ENCODE assay signal across 8 mouse cellular contexts in the genomic region with DNA sequence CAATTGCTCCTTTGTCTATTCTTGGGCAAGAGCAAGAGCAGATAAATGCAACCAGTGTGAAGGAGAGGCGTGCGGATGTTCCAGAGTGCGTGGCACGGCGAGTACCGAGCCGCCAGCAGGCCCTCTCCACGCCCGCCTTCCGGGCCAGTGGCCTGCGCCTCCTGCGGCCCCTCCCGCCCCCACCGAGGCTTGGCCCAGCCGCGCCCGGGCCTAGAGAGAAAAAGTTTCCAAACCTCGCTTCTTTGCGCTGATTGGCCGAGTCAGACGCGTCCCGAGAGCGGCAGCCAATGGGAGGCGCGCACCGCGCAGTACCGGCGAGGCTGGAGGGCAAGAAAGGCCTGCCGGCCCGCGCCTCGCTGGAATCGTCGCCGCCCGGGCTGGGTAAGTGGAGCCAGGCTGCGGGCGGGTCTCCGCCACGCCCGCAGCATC. TPM values are rescaled to one million over a fixed set of nuclear protein-coding genes. Genes with fewer than 3 reads are reported as not detected.
DNase-seq lines count a peak whose midpoint lies in the region; ATAC-seq and TF ChIP-seq lines count a peak whose summit lies in the region.

A gene (plus strand): TSS at position 288 of the 429 bp plus-strand sequence.
A gene (minus strand): TSS at position 364 of the 429 bp plus-strand sequence.

- H3K4me3 ChIP-seq in lung, embryonic 15.5 days: peak within 1 kb of the TSS; percentile 77
- peak within 1 kb of the TSS; percentile 50 for H3K4me3 ChIP-seq in olfactory bulb, adult 2 months (ENCODE audit: insufficient read depth, low read depth, low read length)
- peak within 1 kb of the TSS; percentile 78 for H3K4me3 ChIP-seq in thymus, adult 2 months (ENCODE audit: control insufficient read depth, insufficient read depth, low read length)

- H3K4me1 ChIP-seq in lung, embryonic 15.5 days: peaks cover 32% of the 10 kb centered on the region
- H3K4me1 ChIP-seq in olfactory bulb, adult 2 months (ENCODE audit: control insufficient read depth, insufficient read depth, low read length): peaks cover 10% of the 10 kb centered on the region
- H3K4me1 ChIP-seq in thymus, adult 2 months (replicated peaks; ENCODE audit: control insufficient read depth, insufficient read depth, low read length): peaks cover 5% of the 10 kb centered on the region; the same call in 1 of the 2 replicates

- H3K9me3 ChIP-seq in lung, embryonic 15.5 days: no peaks in the 10 kb centered on the region

- H3K27me3 ChIP-seq in lung, embryonic 15.5 days: no peaks in the 10 kb centered on the region
- no peaks in the 10 kb centered on the region for H3K27me3 ChIP-seq in thymus, adult 2 months (ENCODE audit: control insufficient read depth, insufficient read depth, low read length)

- peak within 1 kb of the TSS; percentile 95 for H3K27ac ChIP-seq in lung, embryonic 15.5 days
- no peak within 1 kb of the TSS for H3K27ac ChIP-seq in olfactory bulb, adult 2 months (ENCODE audit: insufficient read depth, low read depth, low read length)
- peak within 1 kb of the TSS; percentile 69 for H3K27ac ChIP-seq in thymus, adult 2 months (ENCODE audit: control insufficient read depth, insufficient read depth, low read length)

- DNase-seq in Muller cell, postnatal 12 days (ENCODE audit: inconsistent ontology term): peak; percentile 97
- DNase-seq in cerebellum, adult 9-10 months: peak; percentile 64
- DNase-seq in layer of hippocampus, adult 8-10 months (ENCODE audit: low spot score in 2 of 2): peak; percentile 61 to 76
- peak; percentile 91 for DNase-seq in thymus, adult 2 months

- peak within 1 kb of the TSS; percentile 63 for H3K4me2 ChIP-seq in lung, embryonic 15.5 days

- no peak for TF ChIP-seq CTCF in olfactory bulb, adult 2 months (IDR thresholded peaks at IDR 0.05; ENCODE audit: insufficient read depth, low read depth, low read length)
- TF ChIP-seq CTCF in thymus, adult 2 months (IDR thresholded peaks at IDR 0.05; ENCODE audit: borderline replicate concordance, control insufficient read depth, extremely low read depth, insufficient read depth, low read length, poor library complexity): 0 out of 2 replicates have a peak, but pooled peaks have one; percentile 50

- 0 out of 2 replicates have a peak, but pooled peaks have one; percentile 41 for TF ChIP-seq POLR2A in olfactory bulb, adult 2 months (IDR thresholded peaks at IDR 0.05; ENCODE audit: insufficient read depth, low read depth, low read length)
- peak; percentile 96 for TF ChIP-seq POLR2A in thymus, adult 2 months (IDR thresholded peaks at IDR 0.05; ENCODE audit: control insufficient read depth, extremely low read depth, insufficient read depth, low read length, poor library complexity)

- H3K9ac ChIP-seq in lung, embryonic 15.5 days: peak within 1 kb of the TSS; percentile 90

- peak; percentile 72 for ATAC-seq in frontal cortex, adult (ENCODE audit: low TSS enrichment)
- ATAC-seq in hematopoietic stem cell, adult 5-6 weeks (replicated peaks in 1 of 2; ENCODE audit: insufficient read depth in 1 of 2, low FRiP score in 2 of 2, low TSS enrichment in 1 of 2, low read depth in 1 of 2, poor library complexity in 2 of 2, severe bottlenecking in 2 of 2): peak; percentile 74 to 78
- peak; percentile 88 for ATAC-seq in lung, embryonic 15.5 days (ENCODE audit: borderline replicate concordance, extremely low read depth, low FRiP score, low TSS enrichment)

- whole genome bisulfite sequencing in lung, embryonic 15.5 days: under 1% methylated on average over 43 of the region's 43 CpGs
- WGBS in olfactory bulb, adult 2 months: under 1% methylated on average over 40 of the region's 43 CpGs
- under 1% methylated on average over 43 of the region's 43 CpGs for WGBS in thymus, adult 2 months

- H3K36me3 ChIP-seq in lung, embryonic 15.5 days: no peaks in the 10 kb centered on the region
- no peaks in the 10 kb centered on the region for H3K36me3 ChIP-seq in thymus, adult 2 months (ENCODE audit: control insufficient read depth, insufficient read depth, low read length)

RNA-seq across cellular contexts. Expression of the first gene that starts in this region (rescaled TPM):
- 80.9 and 81.8 TPM in 2 replicates for total RNA-seq in hematopoietic stem cell, adult 5-6 weeks (2017)
- total RNA-seq in layer of hippocampus, adult 8-10 months (2022): 10 to 100 TPM; 24.0 to 27.2 (median 24.9) TPM
- polyA plus RNA-seq in lung, embryonic 15.5 days (2015; fragmentation: Nextera tagmentation; extraction: Ambion mirVana): 137 and 143 TPM in 2 replicates
- not detected in 2 replicates for polyA plus RNA-seq in olfactory bulb, adult 2 months (2012; ENCODE audit: insufficient read depth, insufficient read length, low replicate concordance, missing spikeins)
- polyA plus RNA-seq in thymus, adult 2 months (2012; rRNA removed): 108 and 128 TPM in 2 replicates

RNA-seq across cellular contexts. Expression of the second gene that starts in this region (rescaled TPM):
- total RNA-seq in hematopoietic stem cell, adult 5-6 weeks (2017): 34.3 and 37.8 TPM in 2 replicates
- 100 to 1,000 TPM; 119 to 156 (median 140) TPM for total RNA-seq in layer of hippocampus, adult 8-10 months (2022)
- polyA plus RNA-seq in lung, embryonic 15.5 days (2015; fragmentation: Nextera tagmentation; extraction: Ambion mirVana): 15.1 and 15.4 TPM in 2 replicates
- 65.1 TPM in 1 of 2 replicates, not detected in the other for polyA plus RNA-seq in olfactory bulb, adult 2 months (2012; ENCODE audit: insufficient read depth, insufficient read length, low replicate concordance, missing spikeins)
- polyA plus RNA-seq in thymus, adult 2 months (2012; rRNA removed): 30.1 and 31.7 TPM in 2 replicates
